Mouse (Mus musculus): ENCODE measurements around the gene Atp2a2.
"Not testable (repeated sequence)": the region's sequence is repeated elsewhere in the genome, so short reads cannot be mapped to it uniquely, and the experiment has no call there.

Atp2a2 gene

DNA sequence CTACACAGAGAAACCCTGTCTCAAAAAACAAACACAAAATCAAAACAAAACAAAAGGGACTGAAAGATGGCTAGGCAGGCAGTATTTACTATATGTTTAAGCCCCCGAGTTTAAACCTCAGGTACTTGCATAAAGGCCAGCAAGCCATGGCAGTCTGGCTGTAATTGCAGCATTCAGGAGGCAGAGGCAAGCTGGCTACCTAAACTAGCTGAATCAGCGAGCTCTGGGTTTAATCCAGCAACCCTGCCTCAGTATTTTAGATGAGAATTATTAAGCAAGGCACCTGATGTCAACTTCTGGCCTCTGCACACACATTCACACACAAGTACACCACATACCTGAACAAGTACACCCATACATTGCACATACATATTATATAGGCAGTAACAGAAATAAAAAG is 4.0 kb downstream of the Atp2a2 start:
- DNase-seq (ENCODE audit: extremely low read depth, low read depth) = no peak

DNA sequence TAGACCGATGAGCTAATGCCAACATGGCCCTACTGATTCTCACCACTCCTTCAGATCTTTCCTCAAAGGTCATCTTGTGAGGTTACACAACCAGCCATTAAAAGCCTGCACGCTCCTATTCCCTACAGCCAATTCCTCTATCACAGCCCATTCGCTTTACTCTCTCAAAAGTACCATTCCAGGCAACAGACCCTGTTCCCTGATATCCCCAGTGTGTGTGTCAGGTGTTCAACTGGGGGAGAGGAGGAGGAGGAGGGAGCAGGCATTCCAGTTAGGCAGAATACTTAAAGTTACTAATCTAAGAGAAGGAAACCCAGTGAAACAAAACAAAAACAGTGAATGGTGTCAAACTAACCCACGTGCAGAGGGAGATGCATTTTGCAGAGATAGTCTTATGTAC is 5.0 kb downstream of the Atp2a2 start:
- no peak for DNase-seq (ENCODE audit: extremely low read depth, low read depth)

DNA sequence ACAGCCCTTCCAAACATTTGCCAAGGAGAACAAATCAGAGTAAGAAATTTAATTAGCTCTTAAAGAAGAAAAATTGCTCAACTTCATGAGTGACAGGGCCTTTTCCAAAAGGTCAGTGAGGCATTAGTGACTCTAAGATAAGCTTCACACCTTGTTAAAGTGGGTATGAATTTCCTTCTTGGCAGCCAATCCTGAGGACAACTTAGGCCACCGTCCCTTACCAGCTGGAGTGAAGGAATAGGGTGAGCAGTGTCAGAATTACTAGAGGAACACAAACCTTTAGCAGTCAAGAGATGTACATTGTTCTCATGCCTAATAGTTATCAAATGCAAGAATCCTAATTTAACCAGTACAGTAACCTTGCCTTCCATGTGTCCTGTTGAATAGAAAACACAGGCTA is 7.6 kb downstream of the Atp2a2 start:
- no peak for DNase-seq (ENCODE audit: extremely low read depth, low read depth)

DNA sequence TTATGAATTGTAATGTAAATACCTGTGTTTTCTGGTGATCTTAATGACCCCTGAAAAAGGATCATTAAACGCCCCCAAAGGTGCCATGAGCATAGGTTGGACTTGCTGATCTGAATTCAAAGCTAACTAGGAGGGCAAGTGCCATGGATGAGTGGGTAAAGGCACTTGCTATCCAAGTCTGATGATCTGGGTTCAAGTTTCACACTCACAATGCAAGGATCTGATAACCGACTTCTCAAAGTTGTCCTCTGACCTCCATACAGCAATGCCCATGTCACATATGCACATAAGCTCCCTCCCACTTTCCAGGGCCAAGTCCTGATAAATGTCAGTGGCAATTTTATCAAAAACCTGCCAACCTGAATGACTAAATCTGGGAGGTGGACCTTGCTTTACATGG is 9.0 kb downstream of the Atp2a2 start:
- DNase-seq (ENCODE audit: extremely low read depth, low read depth) = no peak

DNA sequence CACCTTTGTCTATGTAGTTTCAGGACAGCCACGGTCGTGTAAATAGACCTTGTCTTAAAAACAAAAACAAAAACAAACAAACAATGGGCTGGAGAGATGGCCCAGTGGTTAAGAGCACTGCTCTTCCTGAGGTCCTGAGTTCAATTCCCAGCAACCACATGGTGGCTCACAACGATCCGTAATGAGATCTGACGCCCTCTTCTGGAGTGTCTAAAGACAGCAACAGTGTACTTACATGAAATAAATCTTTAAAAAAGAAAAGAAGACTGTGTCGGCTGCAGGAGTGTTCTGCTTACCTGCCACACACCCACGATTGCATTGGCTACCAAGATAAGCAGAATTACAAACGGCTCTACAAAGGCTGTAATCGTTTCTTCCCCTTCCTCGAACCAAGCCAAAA is 10.6 kb downstream of the Atp2a2 start:
- DNase-seq (ENCODE audit: extremely low read depth, low read depth) = no peak

GRCm38 (mm10) chr5:122490148-122490547 is 11.9 kb downstream of the Atp2a2 start:
- DNase-seq (ENCODE audit: extremely low read depth, low read depth) = no peak

DNA sequence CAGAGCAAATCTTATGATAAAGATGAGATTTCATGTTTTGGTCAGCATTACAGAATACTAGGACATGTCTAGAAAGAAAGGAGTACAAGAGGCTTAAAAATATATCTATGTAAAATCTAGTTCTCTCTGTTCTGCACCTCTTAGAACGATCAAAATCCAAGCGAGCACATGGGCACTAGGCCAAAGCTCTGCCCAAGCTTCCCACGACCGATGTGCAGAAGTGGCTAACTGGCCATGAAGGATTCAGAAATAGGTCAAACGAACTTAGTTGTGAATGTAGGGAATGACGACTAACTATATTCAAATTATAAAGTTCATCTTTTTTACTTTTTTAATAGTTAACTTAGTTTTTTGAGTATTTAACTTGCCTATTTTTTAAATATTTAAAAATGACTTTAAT is 14.2 kb downstream of the Atp2a2 start:
- no peak for DNase-seq (ENCODE audit: extremely low read depth, low read depth)

DNA sequence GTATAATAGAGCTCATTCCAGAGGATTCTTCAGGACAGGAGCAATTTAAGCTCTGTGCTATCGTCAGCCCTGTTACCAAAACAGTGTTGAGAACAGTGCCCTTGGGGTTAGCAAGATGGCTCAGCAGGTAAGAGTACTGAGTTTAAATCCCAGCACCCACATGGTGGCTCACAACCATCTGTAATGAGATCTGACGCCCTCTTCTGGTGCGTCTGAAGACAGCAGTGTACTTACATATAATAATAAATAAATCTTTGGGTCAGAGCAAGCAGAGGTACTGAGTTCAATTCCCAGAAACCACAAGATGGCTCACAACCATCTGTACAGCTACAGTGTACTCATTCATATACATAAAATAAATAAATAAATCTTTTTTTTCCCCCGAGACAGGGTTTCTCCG is 15.8 kb downstream of the Atp2a2 start:
- DNase-seq (ENCODE audit: extremely low read depth, low read depth) = not testable (repeated sequence)

DNA sequence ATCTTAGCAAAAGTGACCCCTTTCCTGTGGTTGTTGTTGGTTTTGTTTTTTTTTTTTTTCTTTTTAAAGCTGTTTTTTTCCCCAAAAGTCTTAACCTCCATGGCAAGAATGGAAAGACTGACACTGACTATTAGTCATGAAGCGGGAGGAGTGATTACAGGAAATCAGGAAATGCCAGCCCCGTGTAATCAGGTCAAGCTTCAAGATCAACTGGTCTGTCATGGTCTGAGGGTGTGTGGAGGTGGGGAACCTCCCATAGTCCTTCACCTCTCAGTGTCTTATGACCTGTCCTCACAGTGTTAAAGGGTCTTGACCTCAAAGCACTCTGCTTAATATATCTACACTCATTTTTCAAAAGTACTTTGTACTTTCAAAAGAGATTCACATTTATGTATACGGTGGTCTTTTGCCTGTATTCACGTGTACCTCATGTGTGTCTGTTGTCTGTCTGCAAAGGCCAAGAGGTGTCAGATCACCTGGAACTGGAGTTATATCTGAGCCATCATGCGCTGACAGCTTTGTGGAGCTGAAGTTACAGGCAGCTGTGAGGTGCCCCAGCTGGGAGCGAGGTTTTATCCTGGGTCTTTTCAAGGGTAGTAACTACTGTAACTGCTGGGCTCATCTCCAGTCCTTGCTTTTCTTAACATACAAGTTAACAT is 19.2 kb downstream of the Atp2a2 start:
- DNase-seq (ENCODE audit: extremely low read depth, low read depth) = no peak

DNA sequence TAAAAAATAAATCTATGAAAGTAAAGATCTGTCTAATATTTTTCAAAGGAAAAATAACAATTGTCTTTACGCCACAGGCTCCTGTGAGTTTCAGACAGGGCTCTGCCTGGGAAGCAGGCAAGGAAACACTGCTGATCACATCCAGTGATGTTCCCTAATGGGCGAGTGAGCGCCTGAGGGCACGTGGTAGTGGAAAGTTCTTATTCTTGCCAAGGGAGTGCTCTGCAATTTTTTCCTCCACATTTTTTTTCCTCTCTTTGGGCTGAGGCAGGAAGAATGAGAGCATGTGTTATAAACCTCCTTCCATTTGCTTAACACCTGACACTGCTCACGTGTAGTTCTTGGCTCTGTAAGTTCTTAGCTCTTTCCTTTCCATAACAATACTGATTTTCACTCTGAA is 20.2 kb downstream of the Atp2a2 start:
- DNase-seq (ENCODE audit: extremely low read depth, low read depth) = no peak

- no peak for DNase-seq (ENCODE audit: extremely low read depth, low read depth)
Observed at GRCm38 (mm10) chr5:122479131-122479530, 22.9 kb downstream of the Atp2a2 start.

DNA sequence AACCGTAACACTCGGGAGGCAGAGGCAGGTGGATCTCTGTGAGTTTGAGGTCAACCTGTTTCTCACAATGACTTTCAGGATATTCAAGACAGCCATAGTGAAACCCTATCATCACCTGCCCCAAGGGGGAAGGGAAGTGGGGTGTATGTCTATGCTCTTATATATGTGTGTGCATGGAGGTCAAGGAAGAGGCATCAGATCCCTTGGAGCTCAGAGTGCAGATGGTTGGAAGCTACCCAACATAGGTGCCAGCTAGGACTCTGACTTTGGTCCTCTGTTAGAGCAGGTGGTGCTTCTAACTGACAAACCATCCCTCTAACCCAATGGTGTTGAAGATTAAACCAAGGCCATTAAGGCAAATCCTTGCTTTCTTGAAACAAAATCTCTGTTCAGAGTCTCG is 24.5 kb downstream of the Atp2a2 start:
- no peak for DNase-seq (ENCODE audit: extremely low read depth, low read depth)

GRCm38 (mm10) chr5:122476078-122476477 is 25.9 kb downstream of the Atp2a2 start:
- DNase-seq (ENCODE audit: extremely low read depth, low read depth) = no peak

GRCm38 (mm10) chr5:122474643-122475363 is 27.2 kb downstream of the Atp2a2 start:
- no peak for DNase-seq (ENCODE audit: extremely low read depth, low read depth)

GRCm38 (mm10) chr5:122471658-122472057 is 30.4 kb downstream of the Atp2a2 start:
- DNase-seq (ENCODE audit: extremely low read depth, low read depth) = no peak

DNA sequence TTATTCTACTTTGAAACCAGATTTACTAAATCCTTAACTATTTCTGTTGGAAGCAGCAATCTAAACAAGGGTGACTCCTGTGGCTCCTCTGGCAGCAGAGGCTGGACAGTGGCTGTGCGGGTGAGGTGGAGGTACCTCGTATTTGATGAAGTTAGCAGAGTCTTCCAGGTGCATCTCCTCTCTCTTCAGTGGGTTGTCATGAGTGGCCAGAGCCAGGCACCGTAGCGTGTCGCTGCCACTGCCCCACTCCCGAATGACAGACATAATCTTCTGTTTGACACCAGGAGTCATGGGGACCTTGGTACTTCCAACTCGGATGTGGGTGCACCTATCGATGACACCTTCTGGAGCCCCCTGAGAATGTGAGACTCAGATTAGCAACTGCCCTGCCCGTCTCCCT is 40.6 kb downstream of the Atp2a2 start:
- DNase-seq (ENCODE audit: extremely low read depth, low read depth) = no peak

GRCm38 (mm10) chr5:122460656-122461055 is 41.4 kb downstream of the Atp2a2 start:
- no peak for DNase-seq (ENCODE audit: extremely low read depth, low read depth)

- DNase-seq (ENCODE audit: extremely low read depth, low read depth) = no peak
Observed at GRCm38 (mm10) chr5:122459335-122459734, 42.7 kb downstream of the Atp2a2 start.

- DNase-seq (ENCODE audit: extremely low read depth, low read depth) = no peak
Observed at GRCm38 (mm10) chr5:122458066-122458465, 44.0 kb downstream of the Atp2a2 start.

DNA sequence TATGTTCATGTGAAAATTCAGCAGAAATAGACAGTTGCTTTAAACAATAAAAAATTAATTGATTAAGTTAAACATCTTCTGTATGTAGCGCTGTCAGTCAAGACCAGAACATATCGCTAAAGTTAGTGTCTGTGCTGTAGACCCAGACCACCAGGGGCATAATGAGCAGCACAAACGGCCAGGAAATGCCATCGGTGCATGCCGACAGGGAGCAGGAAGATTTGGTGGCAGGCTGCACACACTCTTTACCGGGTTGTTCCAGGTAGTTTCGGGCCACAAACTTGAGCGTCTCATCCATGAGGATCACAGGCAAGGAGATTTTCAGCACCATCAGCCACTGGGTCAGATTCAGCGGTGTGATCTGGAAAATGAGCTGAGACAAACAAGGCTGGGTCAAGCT is 45.0 kb downstream of the Atp2a2 start:
- not testable (repeated sequence) for DNase-seq (ENCODE audit: extremely low read depth, low read depth)

GRCm38 (mm10) chr5:122455584-122455983 is 46.4 kb downstream of the Atp2a2 start:
- no peak for DNase-seq (ENCODE audit: extremely low read depth, low read depth)

- DNase-seq (ENCODE audit: extremely low read depth, low read depth) = no peak
Observed at GRCm38 (mm10) chr5:122454883-122455282, 47.1 kb downstream of the Atp2a2 start.

- no peak for DNase-seq (ENCODE audit: extremely low read depth, low read depth)
Observed at GRCm38 (mm10) chr5:122454442-122454841, 47.6 kb downstream of the Atp2a2 start.

Measured in MEL-GATA-1-ER (cell line).